Mouse (Mus musculus) thymus, postnatal 25 days (tissue): ENCODE data around the gene Hspb2.
A peak's percentile ranks its signal among the peaks of the same experiment; 100 is the strongest.

Source experiments
- DNase-seq: peaks from one replicate; pipeline ENCODE4 v3.0.0; 2022

Gene Hspb2

GRCm38 (mm10) chr9:50746214-50746677 is 5.9 kb downstream of the Hspb2 start, which contains the start of gene 2310030G06Rik:
Gene 2310030G06Rik, minus strand, starts transcription at chr9:50746536.
- no peak for DNase-seq

GRCm38 (mm10) chr9:50745806-50746205 is 6.3 kb downstream of the Hspb2 start:
- DNase-seq: no peak

GRCm38 (mm10) chr9:50742744-50743143 is 9.4 kb downstream of the Hspb2 start:
- no peak for DNase-seq

DNA sequence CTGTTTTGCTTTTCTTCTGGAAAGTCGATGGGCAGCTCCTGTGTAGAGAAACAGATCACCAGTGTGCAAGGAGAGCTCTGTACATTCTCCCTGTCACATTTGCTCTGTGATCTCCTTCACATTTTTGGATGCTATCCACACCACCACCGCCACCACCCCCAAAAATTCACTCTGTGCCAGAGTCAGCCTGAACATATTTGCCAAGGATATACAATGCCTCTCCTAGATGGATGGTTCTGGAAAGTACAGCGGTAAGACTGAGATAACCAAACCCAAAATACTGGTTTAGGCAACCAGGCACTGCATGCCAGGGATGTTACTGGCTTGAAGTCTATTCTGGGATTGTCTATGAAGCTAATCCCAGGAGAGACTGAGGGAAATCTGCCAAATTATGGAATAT is 9.9 kb downstream of the Hspb2 start:
- DNase-seq: no peak

DNA sequence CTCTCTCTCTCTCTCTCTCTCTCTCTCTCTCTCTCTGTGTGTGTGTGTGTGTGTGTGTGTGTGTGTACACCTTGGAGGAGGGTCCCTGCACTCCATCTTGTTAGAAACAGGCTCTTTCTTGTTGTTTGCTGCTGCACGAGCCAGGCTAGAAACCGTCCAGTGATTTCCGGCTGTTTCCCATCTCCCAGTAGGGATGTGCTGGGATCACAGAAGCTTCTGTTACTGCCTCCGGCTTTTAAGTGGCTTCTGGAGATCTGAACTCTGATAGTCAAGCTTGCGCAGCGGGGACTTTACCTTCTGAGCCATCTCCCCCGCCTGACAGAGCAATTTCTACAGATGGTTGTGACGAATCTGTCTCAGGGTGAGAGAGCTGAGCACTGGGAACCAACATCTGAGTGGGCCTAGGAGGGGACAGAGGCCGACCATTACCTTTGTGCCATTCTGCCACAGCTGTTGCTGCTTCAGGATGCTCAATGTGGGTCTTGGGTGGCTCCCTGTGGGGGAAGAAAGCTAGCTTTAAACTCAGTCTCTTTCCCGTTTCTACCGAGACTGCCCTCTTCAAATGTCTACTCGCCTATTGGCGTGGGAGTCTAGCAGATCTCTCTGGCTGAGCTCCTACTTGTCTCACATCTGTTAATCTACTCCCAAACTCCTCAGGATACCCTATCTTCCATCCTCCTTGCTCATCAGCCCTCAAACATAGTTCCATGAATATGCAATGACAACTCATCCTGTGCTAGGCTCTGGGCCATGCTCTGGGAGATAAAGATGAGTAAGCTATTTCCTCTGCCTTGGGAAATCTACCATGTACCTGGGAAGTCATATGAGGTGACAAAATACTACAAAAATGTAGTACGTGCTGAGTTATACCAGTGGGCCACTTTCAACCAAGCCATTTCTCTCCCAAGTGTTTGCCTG is 11.0 kb downstream of the Hspb2 start:
- DNase-seq: no peak

GRCm38 (mm10) chr9:50738914-50739870 is 13.0 kb downstream of the Hspb2 start, which contains the start of gene Dixdc1:
Gene Dixdc1, minus strand, starts transcription at chr9:50739517.
- peak; percentile 82 for DNase-seq

GRCm38 (mm10) chr9:50734989-50735388 is 17.2 kb downstream of the Hspb2 start:
- no peak for DNase-seq

GRCm38 (mm10) chr9:50732560-50732959 is 19.6 kb downstream of the Hspb2 start:
- no peak for DNase-seq

GRCm38 (mm10) chr9:50729600-50729999 is 22.6 kb downstream of the Hspb2 start:
- DNase-seq: no peak

DNA sequence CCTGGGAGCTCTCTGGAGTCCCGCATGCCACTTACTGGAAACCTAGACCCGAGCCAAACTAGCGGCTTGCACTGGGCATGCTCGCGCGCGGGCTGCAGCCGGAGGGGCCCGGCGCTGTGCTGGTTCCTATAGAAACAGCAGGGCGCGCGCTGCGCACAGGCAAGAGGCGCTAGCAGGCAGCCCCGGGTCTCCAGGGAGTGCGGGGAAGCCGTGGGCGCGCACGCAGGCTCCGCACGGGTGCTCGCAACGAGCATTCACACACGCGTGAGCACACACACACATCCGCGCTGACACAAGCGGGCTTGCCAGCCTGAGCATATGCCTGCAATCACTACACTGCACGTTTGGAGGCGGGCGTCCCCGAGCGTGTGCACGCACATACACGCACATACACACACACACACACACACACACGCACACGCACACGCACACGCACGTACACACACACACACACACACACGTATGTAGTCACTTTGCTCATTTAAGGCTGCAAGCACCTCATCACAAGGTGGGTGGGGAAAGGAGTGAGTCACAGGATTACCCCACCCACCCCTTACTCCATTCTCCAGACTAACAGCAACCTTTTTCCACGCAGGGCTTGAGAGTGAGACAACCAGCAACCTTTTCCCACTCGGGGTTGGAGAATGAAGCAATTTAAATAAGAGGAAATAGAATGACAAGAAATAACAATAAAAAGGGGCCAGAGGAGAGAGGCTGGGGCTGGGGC is 24.1 kb downstream of the Hspb2 start:
- peak; percentile 28 for DNase-seq

DNA sequence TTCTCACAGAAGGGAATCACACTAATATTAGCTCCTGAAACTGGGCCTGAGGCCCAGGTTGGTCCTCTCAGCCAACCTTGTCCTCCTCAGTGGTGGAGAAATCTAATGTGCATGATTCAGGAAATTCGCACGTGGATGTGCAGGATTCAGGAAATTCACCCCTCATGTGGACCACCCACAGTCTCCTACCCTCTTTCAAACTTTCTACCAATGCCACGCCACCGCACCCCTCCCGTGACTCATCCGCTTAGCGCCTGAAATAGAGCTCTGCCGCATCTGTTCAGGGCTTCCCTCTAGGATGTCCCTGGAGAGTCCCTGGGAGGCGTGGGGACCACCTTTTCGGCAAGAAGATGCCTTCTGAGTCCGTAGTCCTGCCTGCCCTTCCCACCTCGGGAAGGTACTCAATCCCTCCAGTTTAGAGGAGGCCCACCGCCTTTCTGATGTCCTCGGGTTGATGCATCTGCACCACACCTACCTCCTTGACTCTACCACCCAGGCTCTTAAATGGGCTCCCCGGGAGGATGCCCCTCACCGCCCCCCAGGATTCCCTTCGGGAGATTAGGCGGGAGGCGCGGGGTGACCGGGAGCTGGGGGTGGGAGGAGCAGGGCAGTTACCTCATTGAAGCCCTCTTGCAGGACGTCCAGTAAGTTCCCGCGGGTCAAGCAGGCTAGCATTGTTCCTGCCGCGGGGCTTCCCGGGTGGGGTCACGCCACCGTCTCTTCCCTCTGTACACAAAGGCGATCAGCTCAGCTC is 24.8 kb downstream of the Hspb2 start:
- no peak for DNase-seq

DNA sequence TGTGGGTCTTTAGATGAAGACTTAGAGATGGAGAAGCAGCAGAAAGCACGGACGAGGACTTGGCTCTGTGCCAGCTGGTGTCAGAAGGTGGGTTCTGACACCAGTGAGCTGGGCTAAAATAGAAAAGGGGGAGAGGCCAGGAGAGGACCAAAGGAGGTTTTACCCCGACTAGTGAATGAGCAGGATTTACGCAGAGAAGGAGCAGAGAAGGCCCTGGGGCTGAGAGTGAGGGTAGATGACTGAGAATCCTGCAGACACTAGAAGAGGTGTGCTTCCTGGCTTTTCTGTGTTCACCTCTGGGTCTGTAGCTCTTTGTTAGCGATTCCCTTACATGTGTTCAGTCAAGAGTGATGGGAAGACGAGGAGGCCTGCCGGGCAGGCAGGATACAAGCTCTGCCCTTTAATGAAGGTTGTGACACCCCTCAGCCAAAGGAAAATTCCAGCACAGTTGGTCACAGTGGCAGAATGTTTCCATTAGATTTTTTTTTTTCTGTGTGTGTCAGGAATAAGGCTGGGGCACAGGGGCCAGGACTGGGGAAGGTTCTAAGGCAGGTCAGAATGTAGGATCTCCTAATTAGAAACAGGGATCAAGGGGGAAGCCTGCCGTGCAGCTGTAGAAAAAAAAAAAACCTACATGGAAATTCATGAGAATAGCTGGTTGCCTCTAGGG is 26.1 kb downstream of the Hspb2 start:
- DNase-seq: no peak

DNA sequence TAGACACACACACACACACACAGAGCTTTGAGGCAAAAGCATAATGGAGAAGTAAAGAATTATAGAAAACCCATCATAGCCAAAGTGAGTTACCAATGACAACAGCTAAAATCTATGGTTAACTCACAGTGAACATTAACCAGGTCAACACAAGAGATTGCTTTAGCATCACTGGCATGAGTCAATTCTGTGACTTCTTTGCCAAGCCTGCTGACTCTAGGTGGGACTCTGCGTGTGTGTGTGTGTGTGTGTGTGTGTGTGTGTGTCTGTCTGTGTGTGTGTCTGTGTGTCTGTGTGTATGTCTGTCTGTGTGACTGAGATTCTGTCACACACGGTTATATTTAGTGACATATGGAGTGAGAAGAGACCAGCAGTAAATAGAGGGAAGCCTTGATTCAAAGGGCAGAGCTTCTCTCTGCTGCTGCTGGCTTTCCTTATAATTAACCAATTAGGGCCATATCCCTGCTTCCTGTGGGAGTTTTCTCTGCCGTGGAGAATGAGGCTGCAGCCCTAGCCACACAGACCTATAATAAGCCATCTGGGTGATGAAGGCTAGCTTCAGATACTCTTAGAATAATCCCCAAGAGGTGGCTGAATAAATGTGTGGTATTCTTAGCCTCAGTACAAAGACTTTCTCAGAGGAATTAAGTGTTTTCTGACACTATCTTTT is 27.4 kb downstream of the Hspb2 start:
- no peak for DNase-seq

DNA sequence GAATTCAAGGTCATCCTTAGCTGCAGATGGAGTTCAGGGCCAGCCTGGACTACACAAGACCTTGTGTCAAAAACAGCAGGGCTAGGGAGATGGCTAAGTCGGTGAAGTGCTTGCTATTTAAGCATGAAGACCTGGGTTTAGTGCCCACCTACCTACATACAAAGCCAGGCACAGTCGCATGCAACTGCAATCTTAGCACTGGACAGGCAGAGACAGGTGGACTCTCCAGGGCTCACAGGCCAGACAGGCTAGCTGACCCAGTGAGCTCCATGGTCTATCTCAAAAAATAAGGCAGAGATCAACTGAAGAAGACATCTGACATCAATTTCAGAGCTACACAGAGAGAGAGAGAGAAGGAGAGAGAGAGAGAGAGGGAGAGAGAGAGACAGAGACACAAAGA is 28.0 kb downstream of the Hspb2 start:
- DNase-seq: no peak

DNA sequence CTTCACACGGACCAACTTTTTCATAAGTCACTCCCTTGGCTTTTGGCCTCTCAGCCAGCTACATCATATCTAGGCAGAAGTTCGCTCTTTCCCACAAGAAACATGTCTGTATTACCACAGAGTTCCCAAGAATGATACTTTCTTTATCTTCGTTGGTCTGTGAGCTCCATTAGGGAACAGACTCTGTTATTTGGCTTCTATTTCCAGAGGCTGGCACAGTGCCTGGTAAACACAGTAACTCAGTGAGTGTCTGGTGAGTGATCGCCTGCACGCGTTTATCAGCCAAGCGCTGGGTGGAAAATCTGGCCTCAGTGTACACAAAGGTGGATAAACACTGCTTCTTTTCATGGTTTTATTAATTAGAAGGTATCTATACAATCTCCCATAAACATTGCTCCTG is 28.7 kb downstream of the Hspb2 start:
- no peak for DNase-seq

- no peak for DNase-seq
Observed at GRCm38 (mm10) chr9:50722451-50722911, 29.7 kb downstream of the Hspb2 start.

- no peak for DNase-seq
Observed at GRCm38 (mm10) chr9:50721061-50721460, 31.1 kb downstream of the Hspb2 start.

DNA sequence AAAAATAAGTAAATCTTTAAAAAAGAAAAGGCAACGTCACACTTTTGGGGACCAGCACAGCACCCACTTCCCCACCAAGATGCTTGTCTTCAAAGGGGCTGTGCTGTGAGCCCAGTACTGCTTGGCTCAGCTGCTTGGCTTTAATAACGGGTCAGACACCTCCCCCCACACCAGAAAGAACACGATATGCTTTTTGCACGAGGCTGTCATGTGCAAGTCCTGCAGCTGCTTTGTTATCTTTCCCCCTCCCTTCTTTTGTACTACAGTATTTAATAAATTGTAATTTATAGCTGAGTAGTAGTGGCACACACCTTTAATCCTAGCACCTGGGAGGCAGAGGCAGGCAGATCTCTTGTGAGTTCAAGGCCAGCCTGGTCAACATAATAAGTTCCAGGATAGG is 33.3 kb downstream of the Hspb2 start:
- DNase-seq: no peak

DNA sequence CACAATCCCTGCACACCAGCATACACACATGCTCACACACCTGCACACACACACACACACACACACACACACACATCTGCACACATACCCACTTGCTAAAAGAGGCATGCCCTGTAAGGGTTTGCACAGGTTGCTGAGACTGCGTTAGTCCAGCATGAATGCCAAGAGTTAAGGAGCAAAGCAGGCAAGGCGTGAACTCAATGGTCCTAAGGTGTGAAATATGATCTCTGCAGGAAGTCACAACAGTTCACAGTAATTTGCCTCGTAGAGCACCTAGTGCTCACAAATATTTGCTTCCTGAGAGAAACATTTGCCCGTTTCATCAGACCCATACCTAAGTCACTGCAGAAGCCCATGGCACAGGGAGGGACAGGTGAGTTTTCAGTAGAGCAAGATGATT is 38.0 kb downstream of the Hspb2 start:
- no peak for DNase-seq

DNA sequence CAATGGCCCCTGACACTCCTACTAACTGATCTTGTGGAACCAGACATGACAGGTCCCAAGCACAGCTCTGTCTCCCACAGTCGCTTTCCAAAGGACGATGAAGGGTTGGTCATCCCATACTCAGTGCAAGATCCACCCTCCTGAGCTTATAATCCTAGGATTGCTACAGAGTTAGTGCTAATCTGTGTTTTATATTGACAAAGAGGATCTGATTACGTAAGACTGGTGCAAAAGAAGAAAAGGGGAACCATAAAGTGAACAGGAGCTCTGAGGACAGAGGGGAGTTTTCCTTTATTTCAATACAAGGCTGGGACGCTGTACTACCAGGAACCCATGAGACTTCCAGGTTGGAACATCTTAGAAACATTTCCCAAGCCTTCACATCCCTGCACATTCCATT is 40.8 kb downstream of the Hspb2 start:
- DNase-seq: no peak

DNA sequence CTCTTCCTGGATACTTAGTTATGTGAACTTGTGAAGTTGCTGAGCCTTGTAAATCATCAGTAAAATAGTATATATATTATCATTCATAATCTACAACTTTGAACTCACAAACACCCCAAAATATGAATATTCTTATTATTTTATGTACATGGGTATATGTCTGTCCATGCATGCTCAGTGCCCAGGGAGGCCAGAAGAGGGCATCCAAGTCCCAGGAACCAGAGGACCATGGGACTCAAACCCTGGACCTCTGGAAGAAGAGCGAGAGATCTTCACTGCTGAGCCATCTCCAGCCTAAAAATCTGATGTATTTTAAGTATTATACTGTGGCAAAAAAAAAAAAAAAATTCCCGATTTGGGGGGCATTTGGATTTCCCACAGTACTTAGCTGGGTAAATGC is 43.0 kb downstream of the Hspb2 start:
- no peak for DNase-seq
